Mouse (Mus musculus) forebrain, embryonic 11.5 days (tissue): Measurements from ENCODE around the gene Ipo7. TPM values are rescaled to one million over a fixed set of nuclear protein-coding genes. Genes with fewer than 3 reads are reported as not detected.
A peak's percentile ranks its signal among the peaks of the same experiment; 100 is the strongest.
"Not testable (repeated sequence)": the region's sequence is repeated elsewhere in the genome, so short reads cannot be mapped to it uniquely, and the experiment has no call there.

Experiments
- ATAC-seq: fragments of 200-750 bp; cut with Nextera tagmentation; replicated peaks from 2 replicates; pipeline ENCODE4 v1.8.0; 2017; ENCODE audit warnings: moderate TSS enrichment; ENCODE audit not compliant: low FRiP score
- DNase-seq: peaks from one replicate; pipeline ENCODE4 v3.0.0-alpha.2; 2017; ENCODE audit warnings: low spot score
- H3K27ac ChIP-seq: fragments of 300-500 bp; sonication (generic); 2 replicates; pipeline ENCODE4 v1.5.1; 2014; ENCODE audit warnings: low read depth, low read length
- H3K27me3 ChIP-seq: fragments of 300-500 bp; sonication (generic); 2 replicates; pipeline ENCODE4 v1.6.1; 2014; ENCODE audit warnings: mild to moderate bottlenecking, low read length, mixed read lengths; ENCODE audit not compliant: control insufficient read depth, insufficient read depth
- H3K36me3 ChIP-seq: fragments of 300-500 bp; sonication (generic); 2 replicates; pipeline ENCODE4 v1.6.1; 2014; ENCODE audit warnings: mild to moderate bottlenecking, low read length, moderate library complexity, mixed read lengths; ENCODE audit not compliant: control insufficient read depth, insufficient read depth
- H3K4me1 ChIP-seq: fragments of 300-500 bp; sonication (generic); replicated peaks from 2 replicates; pipeline ENCODE4 v1.6.1; 2014; ENCODE audit warnings: low read length, mixed read lengths; ENCODE audit not compliant: control insufficient read depth, insufficient read depth
- H3K4me2 ChIP-seq: fragments of 300-500 bp; sonication (generic); 2 replicates; pipeline ENCODE4 v1.6.1; 2014; ENCODE audit warnings: low read depth, mild to moderate bottlenecking, low read length, moderate library complexity, mixed read lengths; ENCODE audit not compliant: severe bottlenecking
- H3K4me3 ChIP-seq: fragments of 300-500 bp; sonication (generic); 2 replicates; pipeline ENCODE4 v1.5.1; 2014; ENCODE audit warnings: low read depth, low read length
- H3K9ac ChIP-seq: fragments of 300-500 bp; sonication (generic); 2 replicates; pipeline ENCODE4 v1.6.1; 2014; ENCODE audit warnings: low read length
- H3K9me3 ChIP-seq: fragments of 300-500 bp; sonication (generic); 2 replicates; pipeline ENCODE4 v1.6.1; 2016; ENCODE audit warnings: low read length, mixed read lengths; ENCODE audit not compliant: control insufficient read depth
- WGBS: fragments of 180-500 bp; shearing (Covaris S2); extraction: QIAGEN DNeasy Blood & Tissue Kit; methylation state at CpG from one replicate; pipeline ENCODE4 v1.1.7; 2014; 5-methylcytosine and 5-hydroxymethylcytosine counted together
- polyA plus RNA-seq: library from polyadenylated mRNA; unstranded; fragments of >200 nt; fragmentation: Nextera tagmentation; extraction: Ambion mirVana; gene quantifications from 2 replicates; pipeline ENCODE4 v1.2.1, GENCODE M21; 2014

The Ipo7 gene
- polyA plus RNA-seq, result 36.2 and 39.9 TPM in 2 replicates

DNA sequence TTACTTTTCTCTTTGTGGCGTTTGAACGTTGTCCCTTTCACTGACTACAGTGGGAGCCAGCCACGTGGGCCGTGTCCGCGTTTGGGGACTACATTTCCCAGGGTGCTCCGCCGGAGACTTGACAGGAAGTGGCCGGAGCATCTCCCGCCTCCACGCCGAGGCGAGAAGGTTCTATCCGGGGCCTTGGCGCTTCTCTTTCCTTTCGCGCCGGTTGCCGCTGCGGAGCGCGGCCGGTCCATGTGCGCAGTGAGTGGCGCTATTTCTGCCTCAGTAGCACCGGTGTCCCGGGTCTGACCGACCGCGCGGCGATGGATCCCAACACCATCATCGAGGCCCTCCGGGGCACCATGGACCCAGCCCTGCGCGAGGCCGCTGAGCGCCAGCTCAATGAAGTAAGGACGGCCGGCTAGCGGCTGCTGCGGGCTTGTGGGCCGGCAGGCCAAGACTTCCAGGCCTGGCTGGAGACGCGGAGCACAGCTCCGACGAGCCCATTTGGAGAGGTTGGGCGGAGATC is at the start of gene Ipo7:
Gene Ipo7 (plus strand): TSS at position 158 of the 514 bp plus-strand sequence.
- Histone ChIP-seq H3K4me3 (peak within 1 kb of the TSS; percentile 98), H3K9me3 (no peaks in the 10 kb centered on the region), H3K9ac (peak within 1 kb of the TSS; percentile 97), H3K27me3 (no peaks in the 10 kb centered on the region), H3K4me2 (peak within 1 kb of the TSS; percentile 67), H3K36me3 (no peaks in the 10 kb centered on the region; the same call in 1 of the 2 replicates), H3K27ac (peak within 1 kb of the TSS; percentile 82), H3K4me1 (no peaks in the 10 kb centered on the region)
- peak; percentile 95 for DNase-seq
- ATAC-seq, result peak; percentile 97
- WGBS, result under 1% methylated on average over 48 of the region's 48 CpGs

DNA sequence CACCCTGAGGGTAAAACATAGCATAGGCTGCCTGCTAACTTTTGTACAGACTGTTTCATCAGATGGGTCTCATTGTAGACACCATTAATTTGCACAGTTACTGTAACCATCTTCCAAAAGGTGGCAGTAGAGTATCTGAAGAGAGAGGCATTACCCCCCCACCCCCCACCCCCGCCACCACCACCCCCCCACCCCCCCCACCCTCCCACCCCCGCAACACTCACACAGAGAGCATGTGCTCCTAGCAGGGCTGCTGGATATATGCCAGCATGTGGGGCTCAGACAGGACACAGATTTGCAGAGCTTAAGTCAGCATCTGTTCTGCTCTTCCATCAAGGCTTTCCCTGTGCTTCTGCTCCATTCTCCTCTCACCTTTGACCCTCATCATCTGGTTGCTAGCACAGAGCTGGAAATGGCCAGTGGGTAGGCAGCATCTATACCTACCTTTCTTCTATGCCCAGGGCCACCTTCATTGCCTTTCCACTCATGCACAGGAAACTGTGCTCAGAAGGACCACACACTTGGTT is 49.1 kb upstream of the Ipo7 start:
- DNase-seq (no peak), ATAC-seq (peak; percentile 46; the same call in 1 of the 2 replicates)
- WGBS, result 21% methylated on average over 2 of the region's 2 CpGs
- Histone ChIP-seq H3K36me3 (no peaks in the 10 kb centered on the region), H3K4me2 (no peak overlapping the region), H3K4me1 (no peaks in the 10 kb centered on the region), H3K27ac (no peak overlapping the region), H3K9me3 (no peaks in the 10 kb centered on the region), H3K9ac (no peak overlapping the region), H3K27me3 (no peaks in the 10 kb centered on the region), H3K4me3 (no peak overlapping the region)

DNA sequence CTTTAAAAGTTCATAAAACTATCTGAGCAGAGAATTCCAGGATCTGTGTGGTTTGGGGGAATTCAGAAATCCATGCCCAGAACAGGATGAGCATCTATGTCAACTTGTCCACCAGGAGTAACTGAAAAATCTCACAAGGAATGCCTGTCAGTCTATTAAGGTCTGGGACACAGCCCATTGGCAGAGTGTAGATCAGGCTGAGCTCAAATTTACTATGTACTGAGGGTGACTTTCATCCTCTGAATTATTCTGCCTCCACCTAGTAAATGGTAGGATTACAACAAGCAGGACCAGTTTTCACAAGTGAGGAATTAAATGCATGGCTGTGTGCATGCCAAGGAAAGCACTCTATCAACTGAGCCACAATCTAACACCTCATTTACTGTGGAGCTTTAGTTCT is 48.5 kb upstream of the Ipo7 start:
- no peaks in the 10 kb centered on the region for H3K27me3 ChIP-seq
- no peak for ATAC-seq
- H3K27ac ChIP-seq, result no peak overlapping the region

DNA sequence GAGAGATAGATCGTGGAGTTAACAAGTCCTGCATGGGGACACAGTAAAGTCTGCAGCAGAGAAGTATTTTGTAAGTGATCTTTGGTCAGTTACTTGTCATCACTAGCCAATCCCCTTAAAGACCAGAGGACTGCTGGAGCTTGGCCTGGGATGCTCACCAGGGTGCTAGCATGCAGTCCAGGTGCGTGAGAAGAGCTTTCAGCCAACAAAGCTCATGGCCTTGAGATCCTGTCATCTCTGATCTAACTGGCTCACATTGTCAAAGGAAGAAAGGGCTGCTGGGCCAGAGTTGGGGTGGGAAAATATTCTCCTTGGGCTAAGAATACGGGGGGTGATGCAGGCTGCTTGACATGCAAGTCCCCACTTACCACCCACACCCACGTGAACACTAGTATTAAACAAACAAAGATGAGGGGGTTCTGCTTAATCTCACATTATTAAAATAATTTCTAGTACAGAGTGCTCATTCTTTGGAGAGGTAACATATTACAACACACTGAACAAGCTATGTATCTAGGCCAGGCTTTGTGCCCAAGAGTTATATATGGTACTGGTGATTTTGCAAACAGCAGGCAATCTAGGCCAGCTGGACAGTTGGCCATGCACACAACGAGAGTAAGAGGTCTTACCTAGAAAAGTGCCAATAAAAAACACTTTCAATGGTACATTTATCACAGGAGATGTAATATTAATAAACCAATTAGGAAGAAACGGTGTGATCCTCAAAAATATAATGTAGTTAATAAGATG is 41.9 kb upstream of the Ipo7 start:
- Histone ChIP-seq H3K9ac (no peak overlapping the region), H3K36me3 (no peaks in the 10 kb centered on the region; the same call in 1 of the 2 replicates), H3K27me3 (no peaks in the 10 kb centered on the region)

More for the DNA sequence above, 48.5 kb upstream of the Ipo7 start:
- Histone ChIP-seq H3K4me2 (no peak overlapping the region), H3K9me3 (no peaks in the 10 kb centered on the region), H3K4me1 (no peaks in the 10 kb centered on the region), H3K9ac (no peak overlapping the region), H3K4me3 (no peak overlapping the region), H3K36me3 (no peaks in the 10 kb centered on the region)
- no peak for DNase-seq

DNA sequence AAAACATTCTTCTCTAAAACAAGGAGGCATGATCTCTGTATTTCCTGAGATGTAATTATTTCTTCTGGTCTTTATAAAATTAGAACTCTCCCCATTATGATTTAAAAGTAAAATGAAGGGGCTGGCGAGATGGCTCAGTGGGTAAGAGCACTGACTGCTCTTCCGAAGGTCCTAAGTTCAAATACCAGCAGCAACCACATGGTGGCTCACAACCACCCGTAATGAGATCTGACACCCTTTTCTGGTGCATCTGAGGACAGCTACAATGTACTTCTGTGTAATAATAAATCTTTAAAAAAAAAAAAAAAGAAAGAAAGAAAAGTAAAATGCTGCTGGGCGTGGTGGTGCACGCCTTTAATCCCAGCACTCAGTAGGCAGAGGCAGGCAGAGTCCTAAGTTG is 40.9 kb upstream of the Ipo7 start:
- H3K9me3 ChIP-seq, H3K4me3 ChIP-seq, H3K27ac ChIP-seq, ATAC-seq, H3K4me2 ChIP-seq, H3K4me1 ChIP-seq, DNase-seq, H3K9ac ChIP-seq, H3K36me3 ChIP-seq, H3K27me3 ChIP-seq: not testable (repeated sequence)
- 68% methylated on average over 5 of the region's 5 CpGs for WGBS

More for the DNA sequence above, 41.9 kb upstream of the Ipo7 start:
- H3K27ac ChIP-seq, result no peak overlapping the region
- H3K4me2 ChIP-seq, result no peak overlapping the region
- ATAC-seq (no peak), DNase-seq (no peak)
- H3K9me3 ChIP-seq, result no peaks in the 10 kb centered on the region
- 94% methylated on average over 6 of the region's 6 CpGs for WGBS
- H3K4me3 ChIP-seq, result no peak overlapping the region
- no peaks in the 10 kb centered on the region for H3K4me1 ChIP-seq

DNA sequence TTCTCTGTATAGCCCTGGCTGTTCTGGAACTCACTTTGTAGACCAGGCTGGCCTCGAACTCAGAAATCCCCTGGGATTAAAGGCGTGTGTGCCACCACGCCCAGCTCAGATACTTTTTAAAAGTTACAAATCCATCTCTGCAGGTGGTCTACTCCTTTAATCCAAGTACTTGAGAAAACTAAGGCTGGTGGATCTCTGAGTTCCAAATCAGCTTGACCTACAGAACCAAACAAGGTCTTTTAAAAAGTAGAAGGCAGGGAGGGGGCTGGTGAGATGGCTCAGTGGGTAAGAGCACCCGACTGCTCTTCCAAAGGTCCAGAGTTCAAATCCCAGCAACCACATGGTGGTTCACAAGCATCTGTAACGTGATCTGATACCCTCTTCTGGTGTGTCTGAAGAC is 33.5 kb upstream of the Ipo7 start:
- H3K27me3 ChIP-seq, H3K9ac ChIP-seq, H3K9me3 ChIP-seq, DNase-seq, H3K27ac ChIP-seq, ATAC-seq, H3K4me1 ChIP-seq, H3K4me2 ChIP-seq, H3K36me3 ChIP-seq, H3K4me3 ChIP-seq: not testable (repeated sequence)
- 76% methylated on average over 5 of the region's 5 CpGs for WGBS

DNA sequence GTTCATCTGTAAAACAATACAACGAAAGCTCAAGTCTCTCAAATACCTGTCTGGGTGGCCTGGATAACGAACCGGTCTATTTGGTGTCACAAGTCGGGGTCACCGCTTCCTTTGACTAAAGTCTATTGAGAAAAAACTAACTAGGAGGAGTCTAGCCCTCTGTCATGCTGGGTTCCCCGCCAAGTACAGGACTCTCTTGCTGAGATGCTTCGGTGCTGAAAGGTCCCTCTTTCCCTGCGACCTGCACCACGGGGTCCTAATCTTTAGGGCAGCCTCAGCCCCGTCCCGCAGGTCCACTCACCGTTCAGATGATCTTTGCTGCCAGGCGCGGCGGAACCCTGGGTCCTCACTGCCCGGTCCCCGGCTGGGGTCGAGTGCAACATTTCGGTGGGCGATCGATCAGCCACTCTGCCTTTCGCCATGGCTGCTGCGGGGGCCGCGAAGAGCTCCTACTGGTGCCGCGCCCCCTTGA is 32.4 kb upstream of the Ipo7 start:
- H3K4me2 ChIP-seq, result peak overlapping the region; percentile 74
- H3K4me3 ChIP-seq, result peak overlapping the region; percentile 60
- no peaks in the 10 kb centered on the region for H3K4me1 ChIP-seq
- under 1% methylated on average over 27 of the region's 27 CpGs for WGBS
- ATAC-seq, result no peak; the same call in 1 of the 2 replicates
- no peak for DNase-seq
- H3K27me3 ChIP-seq, result no peaks in the 10 kb centered on the region
- no peak overlapping the region for H3K27ac ChIP-seq
- H3K36me3 ChIP-seq, result no peaks in the 10 kb centered on the region; the same call in 1 of the 2 replicates
- H3K9me3 ChIP-seq, result no peaks in the 10 kb centered on the region
- H3K9ac ChIP-seq, result peak overlapping the region; percentile 70

DNA sequence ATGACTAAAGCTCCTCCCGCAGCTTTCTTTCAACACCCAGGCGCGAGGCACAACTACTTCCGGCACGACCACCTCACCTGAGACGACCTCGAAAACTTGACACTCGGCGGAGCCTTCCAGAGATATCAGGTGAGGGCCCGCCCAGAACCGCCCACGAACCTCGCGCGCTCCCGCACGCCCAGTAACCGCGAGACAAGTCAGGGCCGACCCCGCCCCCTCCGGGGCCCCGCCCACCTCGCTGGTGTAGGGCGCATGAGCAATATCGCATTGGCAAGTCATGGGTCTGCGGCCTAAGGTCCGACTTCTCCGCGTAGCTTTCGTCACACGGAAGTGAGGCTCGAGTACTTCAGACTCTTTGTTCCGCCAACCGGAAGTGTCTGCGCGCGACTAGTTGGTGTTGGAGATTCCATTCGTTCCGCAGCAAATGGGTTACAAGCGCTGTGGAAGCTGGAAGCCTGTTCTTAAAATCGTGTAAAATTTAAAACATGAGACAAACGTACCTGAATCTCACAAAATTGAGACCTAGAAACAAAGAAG is 31.9 kb upstream of the Ipo7 start:
- Histone ChIP-seq H3K9ac (peak overlapping the region; percentile 70), H3K27ac (peak overlapping the region; percentile 82), H3K9me3 (no peaks in the 10 kb centered on the region), H3K4me2 (peak overlapping the region; percentile 74), H3K36me3 (no peaks in the 10 kb centered on the region; the same call in 1 of the 2 replicates), H3K27me3 (no peaks in the 10 kb centered on the region), H3K4me1 (no peaks in the 10 kb centered on the region), H3K4me3 (peak overlapping the region; percentile 60)
- ATAC-seq (peak; percentile 99), DNase-seq (peak; percentile 100)
- WGBS, result under 1% methylated on average over 43 of the region's 43 CpGs
